Mouse (Mus musculus) limb, embryonic 11.5 days (tissue): ENCODE results near the gene Fcgr1. TPM values are rescaled to one million over a fixed set of nuclear protein-coding genes. Genes with fewer than 3 reads are reported as not detected.

Experiments used
- ATAC-seq: fragments of 200-750 bp; cut with Nextera tagmentation; 2 replicates; pipeline ENCODE4 v1.8.0; 2017; ENCODE audit warnings: low read depth; ENCODE audit not compliant: insufficient number of reproducible peaks, low FRiP score, low TSS enrichment
- DNase-seq: peaks from one replicate; pipeline ENCODE4 v3.0.0-alpha.2; 2015; ENCODE audit warnings: low spot score
- H3K27ac ChIP-seq: fragments of 300-500 bp; sonication (generic); replicated peaks from 2 replicates; pipeline ENCODE4 v1.5.1; 2014; ENCODE audit warnings: low read depth, mild to moderate bottlenecking, low read length
- H3K27me3 ChIP-seq: fragments of 300-500 bp; sonication (generic); 2 replicates; pipeline ENCODE4 v1.6.1; 2014; ENCODE audit warnings: mild to moderate bottlenecking, low read length, mixed read lengths; ENCODE audit not compliant: control insufficient read depth, insufficient read depth
- H3K36me3 ChIP-seq: fragments of 300-500 bp; sonication (generic); 2 replicates; pipeline ENCODE4 v1.6.1; 2014; ENCODE audit warnings: mild to moderate bottlenecking, low read length, moderate library complexity, mixed read lengths; ENCODE audit not compliant: control insufficient read depth, insufficient read depth
- H3K4me1 ChIP-seq: fragments of 300-500 bp; sonication (generic); 2 replicates; pipeline ENCODE4 v1.6.1; 2014; ENCODE audit warnings: low read length, mixed read lengths; ENCODE audit not compliant: control insufficient read depth, insufficient read depth
- H3K4me2 ChIP-seq: fragments of 300-500 bp; sonication (generic); 2 replicates; pipeline ENCODE4 v1.6.1; 2014; ENCODE audit warnings: low read depth, mild to moderate bottlenecking, moderate library complexity; ENCODE audit not compliant: severe bottlenecking
- H3K4me3 ChIP-seq: fragments of 300-500 bp; sonication (generic); 2 replicates; pipeline ENCODE4 v1.5.1; 2014; ENCODE audit warnings: low read depth, low read length
- H3K9ac ChIP-seq: fragments of 300-500 bp; sonication (generic); 2 replicates; pipeline ENCODE4 v1.6.1; 2014; ENCODE audit warnings: mild to moderate bottlenecking, low read length
- H3K9me3 ChIP-seq: fragments of 300-500 bp; sonication (generic); 2 replicates; pipeline ENCODE4 v1.6.1; 2016; ENCODE audit warnings: low read length; ENCODE audit not compliant: control insufficient read depth
- WGBS: fragments of 180-500 bp; shearing (Covaris S2); extraction: QIAGEN DNeasy Blood & Tissue Kit; methylation state at CpG from one replicate; pipeline ENCODE4 v1.1.7; 2014; 5-methylcytosine and 5-hydroxymethylcytosine counted together
- polyA plus RNA-seq: library from polyadenylated mRNA; unstranded; fragments of >200 nt; fragmentation: Nextera tagmentation; extraction: Ambion mirVana; gene quantifications from 2 replicates; pipeline ENCODE4 v1.2.1, GENCODE M21; 2014

Fcgr1 gene
- polyA plus RNA-seq, 1 experiment from 2014 or later = 0.67 TPM

DNA sequence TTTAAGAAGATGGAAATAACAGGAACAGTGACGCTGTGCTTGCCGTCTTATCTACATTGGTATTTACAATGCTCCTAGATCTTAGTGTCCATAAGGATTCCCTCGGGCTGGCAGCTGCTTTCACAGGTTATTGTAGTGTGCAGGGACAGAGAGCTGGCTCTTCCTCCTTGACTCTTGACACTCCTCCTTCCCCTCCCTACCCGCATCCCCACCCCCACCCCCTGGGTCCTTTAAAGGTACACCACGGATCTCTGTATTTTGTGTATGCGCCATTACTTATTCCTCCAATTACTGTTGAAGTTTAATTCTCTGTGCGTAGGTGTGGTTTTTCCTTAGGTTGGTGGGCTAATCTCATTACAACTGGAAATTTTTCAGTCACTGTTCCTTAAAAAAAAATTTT, 41.8 kb upstream of the Fcgr1 start:
- ATAC-seq = no peak

GRCm38 (mm10) chr3:96335163-96335550, 41.4 kb upstream of the Fcgr1 start:
- Histone ChIP-seq H3K4me1 (0 out of 2 replicates have a peak, but pooled peaks cover 4% of the 10 kb centered on the region), H3K9me3 (no peaks in the 10 kb centered on the region), H3K4me2 (no peak overlapping the region), H3K36me3 (no peaks in the 10 kb centered on the region), H3K9ac (no peak overlapping the region), H3K27me3 (peaks cover 46% of the 10 kb centered on the region), H3K27ac (no peak overlapping the region), H3K4me3 (no peak overlapping the region)
- ATAC-seq (no peak), DNase-seq (peak; percentile 18)
- WGBS = 55% methylated on average over 6 of the region's 6 CpGs

More for the DNA sequence above, 41.8 kb upstream of the Fcgr1 start:
- 0 out of 2 replicates have a peak, but pooled peaks cover 4% of the 10 kb centered on the region for H3K4me1 ChIP-seq
- no peak overlapping the region for H3K9ac ChIP-seq
- no peak overlapping the region for H3K4me2 ChIP-seq
- H3K4me3 ChIP-seq = no peak overlapping the region
- no peaks in the 10 kb centered on the region for H3K9me3 ChIP-seq
- no peak overlapping the region for H3K27ac ChIP-seq
- WGBS = 18% methylated on average over 7 of the region's 7 CpGs
- peaks cover 43% of the 10 kb centered on the region for H3K27me3 ChIP-seq
- H3K36me3 ChIP-seq = no peaks in the 10 kb centered on the region
- DNase-seq = peak; percentile 20

GRCm38 (mm10) chr3:96334175-96335162, 40.7 kb upstream of the Fcgr1 start:
- peaks cover 47% of the 10 kb centered on the region for H3K27me3 ChIP-seq
- H3K4me2 ChIP-seq = peak overlapping the region; percentile 39
- WGBS = 3% methylated on average over 36 of the region's 36 CpGs
- H3K4me1 ChIP-seq = 0 out of 2 replicates have a peak, but pooled peaks cover 4% of the 10 kb centered on the region
- no peak for ATAC-seq
- H3K9me3 ChIP-seq = no peaks in the 10 kb centered on the region
- peak overlapping the region; percentile 9; the same call in 1 of the 2 replicates for H3K4me3 ChIP-seq
- no peaks in the 10 kb centered on the region for H3K36me3 ChIP-seq
- H3K9ac ChIP-seq = 0 out of 2 replicates have a peak overlapping the region, but pooled peaks have one; percentile 27
- peak; percentile 65 for DNase-seq
- H3K27ac ChIP-seq = no peak overlapping the region

- Histone ChIP-seq H3K4me2 (peak overlapping the region; percentile 39), H3K9ac (0 out of 2 replicates have a peak overlapping the region, but pooled peaks have one; percentile 27), H3K27me3 (peaks cover 40% of the 10 kb centered on the region), H3K36me3 (no peaks in the 10 kb centered on the region), H3K9me3 (no peaks in the 10 kb centered on the region), H3K4me3 (peak overlapping the region; percentile 9; the same call in 1 of the 2 replicates), H3K4me1 (0 out of 2 replicates have a peak, but pooled peaks cover 4% of the 10 kb centered on the region), H3K27ac (no peak overlapping the region)
- no peak for ATAC-seq
- 2% methylated on average over 25 of the region's 25 CpGs for WGBS
- DNase-seq = peak; percentile 50
Observed at GRCm38 (mm10) chr3:96333396-96334174, 39.8 kb upstream of the Fcgr1 start.

- no peak overlapping the region; the same call in 1 of the 2 replicates for H3K4me2 ChIP-seq
- 0 out of 2 replicates have a peak, but pooled peaks cover 4% of the 10 kb centered on the region for H3K4me1 ChIP-seq
- H3K9me3 ChIP-seq = no peaks in the 10 kb centered on the region
- ATAC-seq (no peak), DNase-seq (peak; percentile 81)
- 2% methylated on average over 27 of the region's 27 CpGs for WGBS
- no peak overlapping the region for H3K9ac ChIP-seq
- no peaks in the 10 kb centered on the region for H3K36me3 ChIP-seq
- no peak overlapping the region for H3K27ac ChIP-seq
- H3K27me3 ChIP-seq = peaks cover 36% of the 10 kb centered on the region
- no peak overlapping the region for H3K4me3 ChIP-seq
Observed at GRCm38 (mm10) chr3:96332631-96333395, 39.0 kb upstream of the Fcgr1 start.

DNA sequence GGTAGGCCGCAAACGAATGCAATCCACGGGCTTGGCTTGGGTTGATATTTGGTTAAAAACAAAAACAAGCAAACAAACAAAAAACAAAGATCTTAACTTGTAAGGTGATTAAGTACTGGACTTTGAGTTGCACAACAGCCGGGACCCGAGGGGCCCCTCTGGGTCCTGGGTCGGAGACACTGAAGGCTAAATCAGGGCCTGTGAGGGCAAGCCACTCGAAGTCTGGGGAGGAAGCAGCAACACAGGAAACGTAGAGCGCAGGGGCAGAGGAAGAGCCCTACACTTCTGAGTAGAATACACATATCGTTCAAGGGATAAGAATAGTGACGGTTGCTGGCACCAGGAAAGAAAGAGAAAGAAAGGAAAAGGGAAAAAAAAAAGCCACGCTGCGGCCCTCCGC, 38.2 kb upstream of the Fcgr1 start:
- Histone ChIP-seq H3K4me2 (peak overlapping the region; percentile 10; the same call in 1 of the 2 replicates), H3K4me1 (0 out of 2 replicates have a peak, but pooled peaks cover 4% of the 10 kb centered on the region), H3K9ac (no peak overlapping the region), H3K27ac (no peak overlapping the region), H3K4me3 (no peak overlapping the region), H3K9me3 (no peaks in the 10 kb centered on the region), H3K27me3 (peaks cover 32% of the 10 kb centered on the region), H3K36me3 (no peaks in the 10 kb centered on the region)
- DNase-seq = peak; percentile 32
- no peak for ATAC-seq
- 14% methylated on average over 14 of the region's 14 CpGs for WGBS

- Histone ChIP-seq H3K27ac (no peak overlapping the region), H3K4me3 (no peak overlapping the region), H3K4me2 (no peak overlapping the region), H3K36me3 (no peaks in the 10 kb centered on the region), H3K27me3 (peaks cover 28% of the 10 kb centered on the region), H3K4me1 (0 out of 2 replicates have a peak, but pooled peaks cover 4% of the 10 kb centered on the region), H3K9ac (no peak overlapping the region), H3K9me3 (no peaks in the 10 kb centered on the region)
- ATAC-seq = no peak
- WGBS = 75% methylated on average over 7 of the region's 7 CpGs
- DNase-seq = peak; percentile 18
Observed at GRCm38 (mm10) chr3:96331438-96331837, 37.7 kb upstream of the Fcgr1 start.
